Mouse (Mus musculus): ENCODE results near the gene Ppfia3.
"Not testable (repeated sequence)": the region's sequence is repeated elsewhere in the genome, so short reads cannot be mapped to it uniquely, and the experiment has no call there.

Ppfia3 gene

DNA sequence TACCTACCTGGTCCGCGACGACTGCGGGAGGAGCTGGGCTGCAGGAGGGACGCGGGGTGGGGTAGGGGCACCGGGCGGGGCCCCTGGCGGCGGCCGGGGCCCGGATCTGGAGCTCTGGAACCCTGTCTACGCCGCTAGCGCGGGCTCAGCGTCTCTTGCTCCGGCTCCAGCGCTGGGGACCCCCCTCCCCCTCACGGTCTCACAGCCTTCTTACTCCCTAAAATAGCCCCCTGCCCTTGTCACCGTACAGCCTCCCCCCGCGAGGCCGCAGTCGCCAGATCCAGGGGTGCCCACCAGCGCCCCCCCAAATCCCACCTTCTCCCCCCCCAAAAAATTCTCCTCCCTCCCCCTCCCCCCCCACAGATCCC, at the start of gene Ppfia3:
TSS of gene Ppfia3 (minus strand) at position 368 of the 368 bp plus-strand sequence.
- DNase-seq (ENCODE audit: low read depth, low spot score): no peak

DNA sequence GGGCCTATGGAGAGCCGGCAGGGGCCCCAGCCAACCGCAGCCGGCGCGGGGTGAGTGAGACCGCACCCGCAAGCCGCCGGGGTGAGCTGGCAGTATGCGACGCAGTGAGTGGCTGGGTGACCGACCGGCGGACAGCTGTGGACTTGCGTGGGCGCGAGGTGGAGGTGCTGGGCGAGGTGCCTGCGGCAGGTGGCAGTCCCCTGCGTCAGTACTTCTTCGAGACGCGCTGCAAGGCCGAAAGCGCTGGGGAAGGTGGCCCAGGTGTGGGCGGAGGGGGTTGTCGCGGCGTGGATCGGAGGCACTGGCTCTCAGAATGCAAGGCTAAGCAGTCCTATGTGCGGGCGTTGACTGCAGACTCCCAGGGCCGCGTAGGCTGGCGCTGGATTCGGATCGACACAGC, 48.8 kb upstream of the Ppfia3 start:
- DNase-seq (ENCODE audit: low read depth, low spot score): no peak

DNA sequence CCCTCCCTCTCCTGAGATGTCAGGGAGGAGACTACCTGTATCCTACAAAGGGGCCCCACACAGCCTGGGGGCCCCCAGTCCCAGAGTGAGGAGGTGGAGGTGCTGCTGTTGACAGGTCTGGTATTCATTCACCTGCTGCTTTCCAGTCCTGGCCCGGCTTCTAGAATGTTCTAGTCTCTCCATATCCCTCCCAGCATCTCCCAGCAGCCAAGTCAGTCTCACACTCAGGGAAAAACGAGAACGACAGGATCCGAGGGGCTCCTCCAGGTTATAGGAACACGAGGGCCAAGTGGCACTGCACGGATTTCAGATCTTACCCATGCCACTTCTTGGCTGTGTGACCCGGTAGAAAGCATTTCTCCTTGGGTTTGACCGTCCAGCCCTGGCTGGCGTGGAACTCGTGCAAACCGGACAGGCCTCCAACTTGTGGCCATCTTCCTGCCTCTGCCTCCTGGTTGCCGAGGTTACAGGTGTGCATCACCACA, 48.0 kb upstream of the Ppfia3 start:
- no peak for DNase-seq (ENCODE audit: low read depth, low spot score)

DNA sequence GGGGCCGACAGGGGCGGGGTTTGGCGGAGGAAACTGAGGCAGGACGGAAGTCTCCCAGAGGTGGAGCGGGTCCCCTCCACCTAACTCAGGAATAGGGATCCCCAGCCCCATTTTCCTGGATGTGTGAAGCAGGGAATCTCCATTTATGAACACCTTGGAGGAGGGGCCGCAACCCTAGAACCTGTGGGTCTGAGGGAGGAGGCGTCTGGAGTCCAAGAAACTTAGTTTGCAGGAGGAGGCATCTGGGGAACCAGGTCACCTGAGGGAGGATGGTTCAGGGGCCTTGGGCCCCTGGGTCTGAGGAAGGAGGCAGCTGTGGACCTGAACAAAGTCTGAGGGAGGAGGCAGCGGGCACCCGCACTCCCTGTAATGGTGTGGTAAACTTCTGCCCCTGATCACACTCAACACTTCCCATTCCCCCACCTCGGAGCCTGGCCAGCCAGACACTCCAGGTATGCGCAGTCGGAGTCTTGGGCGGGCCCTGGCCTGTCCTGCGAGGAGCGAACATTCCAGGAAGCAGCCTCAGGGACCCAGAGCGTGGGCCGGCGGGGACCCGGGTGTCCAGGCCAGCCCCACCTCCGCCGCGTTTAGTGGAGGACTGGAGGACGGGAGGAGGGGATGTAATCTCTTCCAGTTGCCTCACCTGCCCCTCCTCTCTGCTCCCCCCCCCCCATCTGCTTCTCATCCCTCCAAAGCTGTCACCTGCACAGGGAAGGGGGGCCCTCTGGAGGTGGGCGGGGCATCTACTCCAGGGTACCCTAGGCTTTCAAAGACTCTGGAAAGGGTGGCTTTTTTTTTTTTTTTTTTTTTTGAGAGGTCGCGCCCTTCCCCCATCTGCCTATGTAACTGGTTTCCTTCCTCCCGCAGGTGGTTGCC, 47.3 kb upstream of the Ppfia3 start:
- no peak for DNase-seq (ENCODE audit: low read depth, low spot score)

DNA sequence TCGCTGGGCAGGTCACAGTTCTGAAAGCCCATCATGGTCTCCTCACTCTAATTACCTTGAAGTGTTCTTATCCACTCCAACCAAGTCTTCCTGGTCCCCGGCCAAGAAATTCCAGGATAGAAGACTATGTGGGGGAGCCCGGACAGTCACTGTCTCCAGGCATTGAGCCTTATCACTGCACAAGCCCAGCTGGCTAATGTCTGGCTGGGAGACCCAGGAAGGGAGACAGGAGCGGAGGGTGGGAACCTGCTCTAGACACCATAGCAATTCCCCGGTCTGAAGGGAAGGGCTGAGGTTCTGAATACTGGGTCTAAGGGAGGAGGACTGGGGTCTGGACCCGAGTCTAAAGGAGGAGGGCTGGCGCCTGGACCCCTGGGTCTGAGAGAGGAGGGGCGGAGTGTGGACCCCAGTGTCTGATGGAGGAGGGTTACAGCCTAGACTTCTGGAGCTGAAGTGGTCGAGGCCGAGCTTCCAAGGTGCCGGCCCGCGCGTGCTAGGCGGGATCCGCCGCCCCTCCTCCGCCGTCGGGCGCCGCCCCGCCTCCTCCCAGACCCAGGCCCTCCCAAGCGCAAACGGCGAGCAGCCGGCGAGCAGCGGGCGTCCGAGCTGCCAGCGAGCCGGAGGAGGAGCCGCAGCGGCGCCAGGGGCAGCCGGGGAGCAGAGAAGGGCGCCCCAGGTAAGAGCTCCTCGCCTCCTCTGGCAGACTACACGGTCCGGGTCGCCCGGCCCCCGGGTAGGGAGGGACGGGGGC, 46.5 kb upstream of the Ppfia3 start, which contains the start of gene Ntf5:
TSS of gene Ntf5 (plus strand) at position 583 of the 751 bp plus-strand sequence.
- DNase-seq (ENCODE audit: low read depth, low spot score): no peak

DNA sequence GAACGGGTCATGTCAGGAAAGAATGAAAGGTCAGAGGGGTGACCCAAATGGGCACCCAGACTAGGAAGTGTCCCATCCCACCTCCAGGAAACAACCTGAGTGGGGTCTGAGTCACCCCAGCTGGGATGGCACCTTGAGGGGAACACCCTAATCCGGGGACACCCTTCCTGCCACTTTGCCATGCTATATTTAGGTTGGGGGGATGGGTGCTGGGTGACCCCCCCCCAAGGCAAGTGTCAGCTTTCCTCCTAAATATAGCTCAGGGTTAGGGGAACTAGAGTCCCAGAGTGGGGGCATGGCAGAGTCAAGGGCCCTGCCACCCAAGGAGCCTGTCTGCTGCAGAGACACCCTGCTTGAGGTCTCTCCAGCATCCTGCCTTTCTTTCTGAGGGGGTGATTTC, 45.6 kb upstream of the Ppfia3 start:
- DNase-seq (ENCODE audit: low read depth, low spot score): no peak

DNA sequence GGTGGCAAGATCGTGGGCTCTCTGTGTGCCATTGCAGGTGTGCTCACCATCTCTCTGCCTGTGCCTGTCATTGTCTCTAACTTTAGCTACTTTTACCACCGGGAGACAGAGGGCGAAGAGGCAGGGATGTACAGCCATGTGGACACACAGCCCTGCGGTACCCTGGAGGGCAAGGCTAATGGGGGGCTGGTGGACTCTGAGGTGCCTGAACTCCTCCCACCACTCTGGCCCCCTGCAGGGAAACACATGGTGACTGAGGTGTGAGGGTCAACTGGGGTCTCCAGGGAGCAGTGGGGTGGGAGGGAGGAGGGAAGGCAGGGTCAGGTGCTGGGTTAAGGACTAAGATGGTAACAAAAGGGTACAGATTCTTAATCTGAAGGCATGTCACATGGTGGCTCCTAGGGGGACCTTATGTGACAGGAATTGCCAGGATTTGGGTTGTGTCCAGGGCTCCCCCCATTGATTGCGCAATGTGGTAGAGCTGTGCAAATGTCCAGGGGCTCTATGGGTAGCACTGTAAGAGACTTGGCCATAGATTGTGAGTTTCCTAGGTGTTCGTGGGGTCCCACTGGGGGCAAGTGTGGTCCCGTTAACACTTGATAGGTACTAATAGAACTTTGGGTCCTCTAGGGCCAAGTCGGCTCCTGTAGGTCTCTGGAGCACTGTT, 42.8 kb upstream of the Ppfia3 start:
- DNase-seq (ENCODE audit: low read depth, low spot score): no peak

DNA sequence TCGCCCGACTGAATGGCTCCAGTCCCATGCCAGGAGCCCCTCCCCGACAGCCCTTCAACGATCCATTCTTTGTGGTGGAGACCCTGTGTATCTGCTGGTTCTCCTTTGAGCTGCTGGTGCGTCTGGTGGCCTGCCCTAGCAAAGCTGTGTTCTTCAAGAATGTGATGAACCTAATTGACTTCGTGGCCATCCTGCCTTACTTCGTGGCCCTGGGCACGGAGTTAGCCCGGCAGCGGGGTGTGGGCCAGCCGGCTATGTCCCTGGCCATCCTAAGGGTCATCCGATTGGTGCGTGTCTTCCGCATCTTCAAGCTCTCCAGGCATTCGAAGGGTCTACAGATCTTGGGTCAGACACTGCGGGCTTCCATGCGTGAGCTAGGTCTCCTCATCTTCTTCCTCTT, 42.1 kb upstream of the Ppfia3 start:
- DNase-seq (ENCODE audit: low read depth, low spot score): no peak

DNA sequence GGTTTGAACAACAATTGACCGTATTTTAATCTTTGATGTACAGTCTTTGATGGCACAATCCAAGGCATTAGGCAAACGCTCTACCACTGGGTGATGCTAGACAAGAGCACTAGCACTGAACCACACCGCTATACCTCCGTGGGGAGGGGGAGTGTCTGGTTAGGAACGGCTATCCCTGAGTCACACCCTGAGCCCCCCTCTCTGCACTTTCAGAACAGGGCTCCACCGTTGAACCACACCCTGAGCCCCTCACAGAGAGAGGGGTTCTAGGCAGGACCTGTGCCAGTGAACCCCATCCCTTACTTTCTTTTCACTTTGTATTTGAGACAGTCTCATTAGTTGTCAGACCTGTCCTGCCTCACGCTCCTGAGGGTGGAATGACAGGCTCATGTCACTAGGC, 41.5 kb upstream of the Ppfia3 start:
- no peak for DNase-seq (ENCODE audit: low read depth, low spot score)

DNA sequence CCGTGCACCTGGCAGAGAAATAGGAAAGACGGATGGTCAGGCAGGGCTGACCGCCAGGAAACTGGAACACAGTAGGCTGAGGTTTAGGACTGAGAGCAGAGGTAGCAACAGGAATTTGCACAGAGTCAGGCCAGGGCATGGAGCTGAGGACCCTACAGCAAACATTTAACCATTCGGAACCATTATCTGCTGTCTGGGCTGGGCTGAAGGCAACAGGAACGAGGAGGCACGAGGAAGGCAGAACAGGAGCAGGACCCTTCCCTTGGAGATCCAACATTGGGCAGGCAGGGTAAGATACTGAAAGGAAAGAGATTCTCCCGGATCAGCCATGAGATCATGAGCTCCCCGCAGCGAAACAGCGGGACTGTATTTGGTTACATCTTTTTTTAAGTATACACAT, 41.0 kb upstream of the Ppfia3 start:
- no peak for DNase-seq (ENCODE audit: low read depth, low spot score)

DNA sequence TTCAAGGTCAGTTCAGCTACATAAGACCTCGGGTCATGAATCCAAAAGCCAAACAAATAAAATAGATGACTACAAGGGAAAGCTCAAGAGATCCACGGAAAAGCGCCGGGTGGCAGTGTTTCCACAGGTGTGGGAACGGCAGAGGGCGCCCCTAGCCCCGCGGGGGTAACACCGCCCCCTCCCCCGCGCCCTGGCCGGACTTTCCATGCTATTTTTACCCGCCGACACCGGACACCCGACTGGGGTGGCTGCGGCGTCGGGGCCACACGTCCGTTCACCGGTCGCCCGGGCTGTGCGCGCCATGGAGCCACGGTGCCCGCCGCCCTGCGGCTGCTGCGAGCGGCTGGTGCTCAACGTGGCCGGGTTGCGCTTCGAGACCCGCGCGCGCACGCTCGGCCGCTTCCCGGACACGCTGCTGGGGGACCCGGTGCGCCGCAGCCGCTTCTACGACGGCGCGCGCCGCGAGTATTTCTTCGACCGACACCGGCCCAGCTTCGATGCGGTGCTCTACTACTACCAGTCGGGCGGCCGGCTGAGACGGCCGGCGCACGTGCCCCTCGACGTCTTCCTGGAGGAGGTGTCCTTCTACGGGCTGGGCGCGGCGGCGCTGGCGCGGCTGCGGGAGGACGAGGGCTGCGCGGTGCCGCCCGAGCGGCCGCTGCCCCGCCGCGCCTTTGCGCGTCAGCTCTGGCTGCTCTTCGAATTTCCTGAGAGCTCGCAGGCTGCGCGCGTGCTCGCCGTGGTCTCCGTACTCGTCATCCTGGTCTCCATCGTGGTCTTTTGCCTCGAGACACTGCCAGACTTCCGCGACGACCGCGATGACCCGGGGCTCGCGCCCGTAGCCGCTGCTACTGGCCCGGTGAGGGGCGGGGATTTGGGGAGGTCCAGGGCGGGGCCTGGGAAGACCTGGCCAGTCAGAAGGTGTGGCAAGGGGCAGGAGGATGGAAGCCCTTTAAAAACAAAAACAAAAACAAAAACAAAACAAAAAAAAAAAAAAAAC, 39.6 kb upstream of the Ppfia3 start:
- DNase-seq (ENCODE audit: low read depth, low spot score): no peak

DNA sequence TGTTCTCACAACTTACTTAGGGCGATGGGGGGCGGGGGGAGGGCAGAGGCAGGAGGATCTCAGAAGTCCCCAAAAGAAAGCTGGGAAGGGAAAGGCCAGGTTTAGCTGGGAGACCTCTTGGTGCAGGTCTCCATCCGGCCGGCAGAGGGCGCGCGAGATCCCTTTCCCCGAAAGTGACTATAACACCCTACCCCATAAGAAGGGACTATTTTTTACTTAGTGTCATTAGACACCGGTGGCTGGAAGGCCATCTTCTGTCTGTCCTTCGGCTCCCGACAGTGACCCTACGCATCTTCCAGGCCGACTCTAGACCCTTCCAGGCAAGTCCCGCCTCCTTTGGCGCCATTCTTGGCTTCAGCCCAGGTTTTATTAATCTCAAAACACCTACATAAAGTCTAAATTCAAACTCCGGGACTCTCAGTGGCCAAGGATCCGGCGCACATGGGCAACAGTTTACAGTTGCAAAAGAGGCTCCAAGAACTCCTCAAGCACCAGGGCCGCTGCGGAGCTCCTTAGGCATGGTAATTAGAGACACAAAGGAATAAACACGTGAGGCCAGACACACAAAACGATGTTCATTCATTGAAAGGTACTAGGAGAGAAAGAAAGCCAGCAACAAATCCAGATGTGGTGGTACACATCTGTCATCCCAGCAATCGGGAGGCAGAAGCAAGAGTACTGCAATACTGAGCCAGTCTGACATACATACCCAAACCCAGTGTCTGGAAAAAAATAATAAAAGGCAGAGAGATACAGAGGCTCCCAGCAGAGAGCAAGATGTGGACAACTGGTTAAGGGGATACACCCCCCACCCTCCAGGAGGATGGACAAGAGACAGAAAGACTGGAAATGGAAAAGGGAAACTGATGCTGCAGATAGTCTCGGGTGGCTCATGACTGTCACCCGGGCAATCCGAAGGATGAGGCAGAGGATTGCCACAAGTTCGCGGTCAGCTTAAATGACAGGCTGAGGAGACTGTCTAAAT, 38.6 kb upstream of the Ppfia3 start, which contains the start of gene Kcna7:
TSS of gene Kcna7 (plus strand) at position 563 of the 985 bp plus-strand sequence.
- DNase-seq (ENCODE audit: low read depth, low spot score): no peak

DNA sequence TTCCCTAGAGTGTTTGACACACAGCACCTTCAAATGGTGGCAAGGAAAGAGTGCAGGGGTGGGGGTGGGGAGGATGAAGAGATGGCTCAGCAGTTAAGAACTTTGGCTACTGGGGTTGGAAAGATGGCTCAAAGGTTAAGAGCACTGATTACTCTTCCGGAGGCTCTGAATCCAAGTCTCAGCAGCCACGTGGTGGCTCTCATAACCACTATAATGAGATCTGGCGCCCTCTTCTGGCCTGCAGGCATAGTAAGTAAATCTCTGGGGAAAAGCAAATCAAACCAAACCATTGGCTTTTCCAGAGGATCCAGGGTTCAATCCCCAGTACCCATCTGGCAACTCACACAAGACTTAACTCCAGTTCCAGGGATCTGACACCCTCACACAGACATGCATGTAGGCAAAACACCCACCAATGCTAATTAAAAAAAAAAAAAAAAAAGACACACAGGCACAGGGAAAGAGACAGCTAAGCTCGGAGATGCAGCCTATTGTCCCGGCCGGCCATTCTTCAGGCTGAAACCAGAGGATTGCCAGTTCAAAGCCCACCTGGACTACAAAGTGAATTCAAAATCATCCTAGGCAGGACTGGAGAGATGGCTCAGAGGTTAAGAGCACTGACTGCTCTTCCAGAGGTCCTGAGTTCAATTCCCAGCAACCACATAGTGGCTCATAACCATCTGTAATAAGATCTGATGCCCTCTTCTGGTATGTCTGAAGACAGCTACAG, 36.9 kb upstream of the Ppfia3 start:
- no peak for DNase-seq (ENCODE audit: low read depth, low spot score)

DNA sequence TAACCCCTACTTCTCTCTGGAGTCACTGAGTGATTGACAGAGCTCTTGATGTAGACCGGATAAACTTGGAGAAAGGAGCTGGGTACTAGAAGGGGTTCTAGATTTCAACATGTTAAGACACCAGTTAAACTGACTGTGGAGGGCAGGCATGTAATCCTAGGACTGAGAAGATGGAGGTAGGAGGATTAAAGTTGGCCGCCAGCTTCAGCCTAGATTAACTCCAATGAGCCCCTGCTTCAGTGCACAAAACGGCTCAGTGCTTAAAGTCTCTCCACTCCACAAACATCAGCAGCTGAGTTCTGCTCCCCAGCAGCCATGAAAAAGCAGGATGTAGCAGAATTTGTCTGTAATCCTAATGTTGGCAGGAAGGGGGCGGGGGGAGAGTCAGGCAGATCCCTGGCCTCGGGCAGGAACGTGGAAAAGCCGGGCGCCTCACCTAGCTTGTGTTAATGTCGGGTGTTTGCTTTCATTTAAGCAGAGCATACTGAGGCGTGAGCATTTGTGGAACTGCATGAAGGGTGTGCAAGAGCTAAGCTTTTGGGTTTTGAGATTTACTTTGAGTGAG, 34.8 kb upstream of the Ppfia3 start:
- DNase-seq (ENCODE audit: low read depth, low spot score): no peak

DNA sequence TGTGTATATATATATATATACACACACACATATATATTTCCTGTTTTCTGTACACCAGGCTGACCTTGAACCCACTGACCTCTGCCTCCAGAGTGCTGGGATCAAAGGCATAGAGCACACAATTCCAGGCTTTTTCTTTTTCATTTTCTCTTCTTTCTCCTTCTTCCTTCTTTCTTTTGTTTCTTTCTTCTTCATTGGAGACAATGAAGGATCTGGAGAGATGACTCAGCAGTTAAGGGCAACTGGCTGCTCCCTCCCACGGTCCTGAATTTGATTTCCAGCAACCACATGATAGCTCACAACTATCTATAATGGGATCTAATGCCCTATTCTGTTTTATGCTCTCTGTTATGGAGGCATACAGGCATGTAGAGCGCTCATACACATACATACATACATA, 30.0 kb upstream of the Ppfia3 start:
- no peak for DNase-seq (ENCODE audit: low read depth, low spot score)

DNA sequence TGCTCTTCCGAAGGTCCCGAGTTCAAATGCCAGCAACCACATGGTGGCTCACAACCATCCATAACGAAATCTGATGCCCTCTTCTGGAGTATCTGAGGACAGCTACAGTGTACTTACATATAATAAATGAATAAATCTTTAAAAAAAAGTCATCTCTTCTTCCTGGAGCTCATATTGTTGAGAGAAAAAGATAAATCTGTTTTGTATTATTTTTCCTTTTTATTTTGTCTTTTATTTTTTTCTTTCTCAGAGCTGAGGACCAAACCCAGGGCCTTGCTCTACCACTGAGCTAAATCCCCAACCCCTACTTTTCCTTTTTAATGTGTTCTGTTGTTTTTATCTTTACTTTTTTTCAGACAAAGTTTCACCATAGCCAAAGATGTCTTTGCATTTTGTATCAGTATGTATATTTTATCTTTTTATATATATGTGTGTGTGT, 29.5 kb upstream of the Ppfia3 start:
- not testable (repeated sequence) for DNase-seq (ENCODE audit: low read depth, low spot score)

DNA sequence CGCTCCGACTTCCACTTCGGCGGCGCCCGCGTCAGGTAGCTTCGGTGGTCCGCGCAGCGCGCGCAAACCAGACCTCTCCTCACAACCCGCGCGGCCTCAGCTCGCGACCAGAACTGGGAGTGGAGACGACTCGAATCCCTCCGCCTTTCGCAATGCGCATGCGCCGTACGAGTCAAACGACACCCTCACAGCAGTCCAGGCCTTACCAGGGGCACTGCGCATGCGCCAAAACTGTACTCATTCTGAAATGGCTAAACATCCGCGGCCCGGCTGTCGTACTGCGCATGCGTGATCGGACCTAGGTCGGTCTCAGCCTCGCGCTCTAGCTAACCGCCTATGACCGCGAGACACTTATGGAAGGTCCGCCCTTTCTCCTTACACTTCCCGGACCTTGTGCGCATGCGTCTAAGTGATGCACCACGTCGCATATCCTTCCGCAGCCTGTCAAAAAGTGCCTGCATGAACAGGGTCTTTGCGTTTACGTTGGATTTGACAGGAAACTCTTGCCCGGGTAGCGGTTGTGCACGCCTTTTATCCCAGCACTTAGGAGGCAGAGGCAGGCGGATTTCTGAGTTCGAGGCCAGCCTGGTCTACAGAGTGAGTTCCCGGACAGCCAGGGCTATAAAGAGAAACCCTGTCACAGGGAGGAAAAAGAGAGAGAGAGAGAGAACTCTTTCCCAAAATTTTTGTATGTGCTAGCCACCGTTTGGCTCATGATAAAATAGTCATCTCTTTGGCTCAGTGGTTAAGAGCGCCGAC, 28.9 kb upstream of the Ppfia3 start, which contains the start of gene Snrnp70:
TSS of gene Snrnp70 (minus strand) at position 165 of the 759 bp plus-strand sequence.
- peak; percentile 100 for DNase-seq (ENCODE audit: low read depth, low spot score)

DNA sequence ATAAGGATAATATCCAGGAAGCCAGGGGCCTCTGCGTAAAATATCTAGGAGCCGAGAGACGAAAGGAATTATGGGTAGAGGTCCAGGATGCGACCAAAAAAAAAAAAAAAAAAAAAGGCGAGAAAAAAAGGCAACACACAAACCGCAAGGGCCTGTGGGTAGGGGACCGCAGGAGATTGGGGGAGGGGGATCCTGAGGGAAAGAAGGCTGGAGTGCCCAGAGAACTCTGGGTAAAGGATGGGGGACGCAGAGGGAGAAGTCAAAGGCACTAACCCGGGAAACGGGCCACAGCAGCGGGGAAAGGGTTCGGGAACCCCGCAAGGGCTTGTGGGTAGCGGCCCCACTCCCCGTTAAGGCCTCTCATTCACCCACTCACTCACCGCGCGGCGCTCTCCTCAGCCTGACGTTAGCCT, 28.3 kb upstream of the Ppfia3 start:
- peak; percentile 71 for DNase-seq (ENCODE audit: low read depth, low spot score)
